Mouse (Mus musculus) monocyte, adult 5-6 weeks (primary cell): ENCODE results near the gene Mrm3. TPM values are rescaled to one million over a fixed set of nuclear protein-coding genes. Genes with fewer than 3 reads are reported as not detected.

Source experiments
- ATAC-seq: fragments of 153-309, 156-312 bp; replicated peaks from 2 replicates; pipeline ENCODE4 v1.8.0; 2017; ENCODE audit warnings: mild to moderate bottlenecking; ENCODE audit not compliant: low TSS enrichment, insufficient number of reproducible peaks, severe bottlenecking, poor library complexity, low FRiP score
- total RNA-seq: library from RNA; stranded (forward); fragments of 200-1000, 200-491, 200-594 nt; gene quantifications from 3 replicates; pipeline ENCODE4 v1.2.3, GENCODE M21; 2017

Gene Mrm3
- total RNA-seq, 1 experiment from 2014 or later = 3.2 TPM

DNA sequence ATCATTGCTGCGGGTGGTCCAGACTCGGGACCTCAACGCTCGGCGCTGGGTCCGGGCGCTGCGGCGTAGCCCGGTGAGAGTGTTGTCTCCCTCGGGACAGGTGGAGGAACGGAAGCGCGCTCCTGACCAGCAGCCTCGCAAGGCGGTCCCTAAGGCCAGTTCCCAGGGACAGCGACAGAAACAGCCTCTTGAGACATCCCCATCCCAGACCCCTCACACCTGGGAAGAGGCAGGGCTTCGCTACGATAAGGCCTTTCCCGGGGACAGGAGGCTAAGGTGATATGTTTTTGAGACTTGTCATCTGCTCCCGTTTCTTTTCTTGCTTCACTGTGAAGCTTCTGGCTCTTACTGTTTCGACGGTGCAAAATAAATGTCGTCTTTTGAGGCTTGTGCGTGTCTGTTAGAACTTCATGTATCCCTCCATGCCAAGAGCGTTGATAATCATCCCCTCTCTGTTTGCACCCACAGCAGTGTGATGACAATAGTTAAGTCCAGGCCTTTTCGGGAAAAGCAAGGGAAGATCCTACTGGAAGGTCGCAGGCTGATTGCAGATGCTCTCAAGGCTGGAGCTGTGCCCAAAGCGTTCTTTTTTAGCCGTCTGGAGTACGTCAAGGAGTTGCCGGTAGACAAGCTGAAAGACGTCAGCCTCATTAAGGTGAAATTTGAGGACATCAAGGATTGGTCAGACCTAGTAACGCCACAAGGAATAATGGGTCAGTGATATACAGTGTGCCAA, 464 bp downstream of the Mrm3 start:
- ATAC-seq = 0 out of 2 replicates have a peak, but pooled peaks have one; percentile 22

DNA sequence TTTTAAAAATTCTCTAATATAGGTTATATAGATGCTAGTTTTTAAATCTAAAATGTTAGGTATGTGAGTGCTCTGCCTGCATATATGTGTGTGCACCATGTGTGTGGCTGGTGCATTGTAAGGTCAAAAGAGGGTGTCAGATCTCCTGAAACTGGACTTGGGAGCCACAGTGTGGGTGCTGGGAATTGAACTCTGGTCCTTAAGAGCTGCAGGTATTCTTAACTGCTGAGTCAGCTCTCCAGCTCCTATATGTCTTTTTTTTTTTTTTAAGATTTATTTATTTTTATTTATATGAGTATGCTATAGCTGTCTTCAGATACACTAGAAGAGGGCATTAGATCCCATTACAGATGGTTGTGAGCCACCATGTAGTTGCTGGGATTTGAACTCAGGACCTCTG, 2.9 kb downstream of the Mrm3 start:
- ATAC-seq = no peak

DNA sequence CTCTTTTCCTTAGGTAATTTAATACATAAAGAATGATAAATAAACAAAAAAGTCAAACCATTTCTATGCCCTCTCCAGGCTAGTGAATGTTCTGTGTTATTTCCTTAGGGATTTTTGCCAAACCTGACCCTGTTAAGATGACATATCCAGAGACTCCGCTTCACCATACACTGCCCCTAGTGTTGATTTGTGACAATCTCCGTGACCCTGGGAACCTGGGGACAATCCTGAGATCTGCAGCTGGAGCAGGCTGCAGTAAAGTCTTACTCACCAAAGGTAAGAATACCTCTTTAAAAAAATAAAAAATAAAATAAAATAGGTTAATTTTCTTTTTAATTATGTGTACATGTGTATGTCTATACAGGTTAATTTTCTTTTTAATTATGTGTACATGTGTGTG, 3.7 kb downstream of the Mrm3 start:
- no peak for ATAC-seq

DNA sequence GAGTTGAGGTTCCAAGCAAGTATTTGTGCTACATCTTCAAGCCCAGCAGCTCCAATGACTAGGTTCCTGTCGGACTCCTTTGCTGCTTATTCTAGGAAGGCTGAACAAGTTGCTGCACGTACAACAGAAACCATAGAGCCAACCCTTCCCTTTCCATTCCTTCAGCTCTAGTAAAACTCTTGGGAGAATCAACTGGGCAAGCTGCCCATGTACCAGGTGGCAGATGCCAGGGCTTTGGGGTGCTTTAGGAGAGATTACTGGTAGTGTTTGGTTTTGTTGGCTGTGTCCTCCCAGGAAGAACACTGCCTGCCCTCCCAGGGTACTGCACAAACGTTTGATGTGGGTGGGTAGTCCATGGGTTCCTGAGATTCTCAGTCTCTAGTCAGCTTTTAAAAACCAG, 8.5 kb downstream of the Mrm3 start:
- no peak for ATAC-seq

DNA sequence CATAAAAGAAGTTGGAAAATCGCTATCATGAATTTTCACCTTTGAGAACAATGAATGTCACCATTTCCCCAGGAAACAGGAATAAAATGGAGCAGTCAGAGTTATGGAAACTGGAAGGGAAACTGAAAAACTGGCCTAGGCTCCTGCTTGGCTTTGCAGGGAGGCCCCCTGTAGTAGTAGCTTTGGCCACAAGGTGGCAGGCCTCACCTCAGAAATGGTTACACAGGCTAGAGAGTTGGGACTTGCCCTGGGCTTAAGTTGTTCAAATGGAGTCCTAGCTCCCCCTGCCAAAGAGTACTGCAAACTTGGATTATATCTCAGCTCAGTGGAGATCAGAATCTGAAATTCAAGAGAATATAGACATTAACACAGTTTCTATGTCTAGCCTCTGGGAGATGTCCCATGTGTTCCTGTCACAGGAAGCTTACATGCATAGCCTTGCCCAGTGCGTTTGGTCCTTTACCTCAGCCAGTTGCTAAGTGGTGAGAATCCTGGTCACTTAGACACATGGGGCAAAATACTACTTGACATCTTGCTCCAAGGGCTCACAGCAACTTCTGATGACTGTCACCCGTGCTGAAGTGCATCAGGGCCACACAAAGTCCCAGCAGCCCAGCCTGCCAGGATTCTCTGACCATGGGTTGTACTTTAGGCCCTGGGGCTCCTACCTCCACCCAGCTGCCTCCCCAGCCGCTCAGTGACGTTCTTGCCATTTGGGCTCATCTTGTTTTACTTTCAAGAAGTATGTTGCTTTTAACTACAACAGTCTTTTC, 9.8 kb downstream of the Mrm3 start:
- peak; percentile 89 for ATAC-seq

DNA sequence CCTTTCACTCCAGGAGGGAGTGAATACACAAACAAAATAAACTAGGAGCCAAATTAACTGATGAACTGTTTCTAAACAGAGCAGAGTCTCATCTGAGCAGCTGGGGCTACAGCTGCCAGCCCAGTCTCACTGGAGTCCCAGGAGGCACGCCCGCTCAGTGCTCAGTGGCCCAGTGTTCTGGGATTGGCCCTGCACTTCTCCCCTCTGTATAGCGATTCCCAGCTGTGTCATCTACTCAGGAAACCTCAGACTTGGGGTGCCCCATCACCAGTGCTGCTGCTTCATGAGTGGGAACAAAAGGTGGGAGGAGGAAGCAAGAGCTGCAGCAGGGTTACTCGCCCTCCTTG, 10.4 kb downstream of the Mrm3 start:
- ATAC-seq = no peak

DNA sequence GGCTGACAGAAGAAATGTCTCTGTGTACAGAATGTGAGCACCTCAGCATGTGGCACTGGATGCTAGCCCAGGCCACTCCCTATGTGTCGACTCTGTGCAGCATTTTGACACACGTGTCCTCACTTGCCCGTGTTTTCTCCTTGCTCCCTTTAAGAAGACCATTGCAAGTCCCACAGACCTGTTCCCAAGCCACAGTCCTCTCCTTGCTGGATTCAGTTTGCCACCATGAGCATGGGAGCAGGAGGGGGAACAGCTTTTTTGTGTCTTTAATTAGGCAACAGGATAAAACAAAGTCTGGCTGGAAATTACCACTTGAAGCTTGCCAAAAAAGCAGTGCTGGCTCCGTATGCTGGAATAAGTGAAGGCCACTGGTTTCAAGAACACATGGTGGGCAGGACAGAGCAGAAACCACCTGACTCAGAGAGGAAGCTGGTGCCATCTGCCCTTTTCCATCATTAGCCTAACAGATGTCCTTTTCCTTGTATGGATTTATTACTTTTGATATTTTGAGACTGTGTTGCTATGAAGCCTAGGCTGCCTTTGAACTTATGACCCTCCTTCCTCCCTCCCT, 12.0 kb downstream of the Mrm3 start:
- no peak for ATAC-seq

DNA sequence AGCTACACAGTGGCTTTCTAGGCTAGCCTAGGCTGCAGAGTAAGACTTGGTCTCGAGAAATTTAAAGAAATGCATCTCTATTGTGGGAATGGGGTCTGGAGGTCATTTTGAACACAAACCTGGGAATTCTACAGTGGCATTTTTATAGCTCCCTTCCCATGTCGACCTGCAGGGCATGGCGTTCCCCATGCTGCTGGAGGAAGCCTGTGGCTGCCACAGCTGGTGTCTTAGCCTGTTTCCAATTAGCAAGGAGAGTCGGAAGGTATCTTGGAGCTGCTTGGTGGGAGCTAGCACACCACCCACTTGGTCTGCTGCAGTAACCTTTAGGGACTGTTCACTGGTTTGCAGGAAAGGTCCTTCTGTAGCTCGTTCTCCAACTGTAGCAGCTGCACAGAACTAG, 12.6 kb downstream of the Mrm3 start:
- ATAC-seq = no peak

DNA sequence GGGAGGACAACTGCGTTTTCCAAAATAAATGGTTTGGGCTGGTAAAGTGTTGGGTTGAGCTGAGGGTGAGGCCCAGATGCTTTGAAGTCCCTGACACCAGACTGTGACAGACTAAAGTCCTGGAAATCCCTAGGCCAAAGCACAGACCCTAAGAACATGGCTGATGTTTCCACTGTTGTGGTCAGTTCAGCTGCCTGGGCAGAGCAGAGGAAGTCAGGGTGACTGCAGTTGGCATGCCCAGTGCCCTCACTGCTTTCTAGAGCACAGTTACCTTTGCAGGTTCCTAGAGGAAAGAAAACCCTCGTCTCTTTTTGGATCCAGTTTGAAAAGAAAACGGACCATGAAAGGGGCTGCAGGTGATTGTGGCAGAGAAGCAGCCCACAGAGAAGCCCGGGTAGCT, 13.9 kb downstream of the Mrm3 start:
- ATAC-seq = no peak

DNA sequence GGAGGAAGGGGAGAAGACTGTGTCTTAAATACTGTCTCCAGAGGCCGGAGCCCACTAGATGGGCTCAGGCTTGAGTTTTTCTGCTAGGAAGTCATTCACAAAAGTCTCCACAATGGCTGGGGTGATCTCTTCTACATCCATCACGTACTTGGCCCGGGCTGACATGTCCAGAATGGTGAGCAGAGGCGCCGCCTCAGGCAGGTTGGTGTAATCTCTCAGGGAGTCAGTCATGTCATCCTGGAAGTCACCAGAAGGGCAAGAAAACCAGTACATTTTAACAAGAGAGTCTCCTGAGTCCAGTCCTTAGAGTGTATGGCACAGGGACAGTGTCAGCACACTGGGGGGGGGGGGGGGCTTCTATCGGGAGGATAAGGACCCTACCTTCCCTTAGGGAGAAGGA, 15.0 kb downstream of the Mrm3 start:
- ATAC-seq = no peak

DNA sequence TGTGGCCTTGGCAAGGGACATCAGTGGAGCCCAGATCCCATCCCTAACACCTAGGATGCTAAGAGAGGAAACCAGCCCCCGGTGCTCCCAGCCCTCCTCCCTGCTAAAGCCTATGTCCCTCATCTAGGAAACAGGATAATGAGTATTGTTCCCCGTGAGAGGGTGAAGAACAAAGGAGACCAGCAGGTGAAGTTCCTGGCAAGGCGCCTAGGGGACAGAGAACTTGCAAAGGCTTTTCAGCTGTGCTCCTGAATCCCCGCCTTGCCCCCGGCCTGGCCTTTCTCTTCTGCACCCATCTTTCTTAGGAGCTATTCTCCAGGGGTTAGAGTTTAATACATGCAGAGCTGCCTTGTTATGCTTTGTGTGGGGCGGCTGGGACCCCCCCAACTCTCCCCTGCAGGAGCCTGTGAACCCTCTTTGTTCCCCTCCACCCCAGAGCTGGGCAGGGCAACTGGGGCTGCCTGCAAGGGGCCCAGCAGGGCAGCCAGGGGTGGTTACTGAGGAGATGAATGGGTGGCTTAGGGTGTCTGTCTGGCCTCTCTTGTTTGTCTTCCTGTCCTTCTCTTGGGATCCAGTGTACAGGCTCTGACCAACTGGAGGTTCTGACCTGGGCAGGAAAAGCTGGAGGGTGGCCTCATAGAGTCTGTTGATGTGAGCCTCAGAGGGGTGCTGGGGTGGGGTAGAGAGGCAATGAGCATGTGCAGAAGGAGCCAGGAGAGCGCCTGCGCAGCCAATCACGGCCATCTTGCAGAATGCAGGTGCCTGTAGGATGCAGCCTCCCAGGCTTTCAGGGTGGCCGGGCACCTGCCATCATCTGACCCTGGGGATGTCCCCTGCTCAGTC, 16.9 kb downstream of the Mrm3 start:
- ATAC-seq = 0 out of 2 replicates have a peak, but pooled peaks have one; percentile 10

DNA sequence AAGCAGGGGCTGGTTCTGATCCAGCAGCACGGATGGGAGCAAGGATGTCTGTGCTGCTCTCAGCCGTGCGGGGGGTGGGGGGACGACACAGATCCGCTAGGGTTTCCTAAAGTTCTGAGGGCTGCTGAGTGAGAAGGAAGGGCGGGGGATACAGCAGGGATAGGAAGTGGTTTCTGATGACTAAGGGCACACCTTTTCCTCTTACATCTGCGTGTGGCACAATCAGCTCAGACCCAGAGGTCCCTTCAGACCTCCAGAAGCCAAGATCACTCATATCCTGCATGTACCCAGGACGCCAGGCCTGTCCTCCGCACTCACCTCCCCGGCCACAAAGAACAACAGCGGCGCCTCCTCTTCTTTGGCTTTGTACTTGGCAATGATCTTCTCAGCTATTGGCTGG, 17.7 kb downstream of the Mrm3 start:
- peak; percentile 45 for ATAC-seq

DNA sequence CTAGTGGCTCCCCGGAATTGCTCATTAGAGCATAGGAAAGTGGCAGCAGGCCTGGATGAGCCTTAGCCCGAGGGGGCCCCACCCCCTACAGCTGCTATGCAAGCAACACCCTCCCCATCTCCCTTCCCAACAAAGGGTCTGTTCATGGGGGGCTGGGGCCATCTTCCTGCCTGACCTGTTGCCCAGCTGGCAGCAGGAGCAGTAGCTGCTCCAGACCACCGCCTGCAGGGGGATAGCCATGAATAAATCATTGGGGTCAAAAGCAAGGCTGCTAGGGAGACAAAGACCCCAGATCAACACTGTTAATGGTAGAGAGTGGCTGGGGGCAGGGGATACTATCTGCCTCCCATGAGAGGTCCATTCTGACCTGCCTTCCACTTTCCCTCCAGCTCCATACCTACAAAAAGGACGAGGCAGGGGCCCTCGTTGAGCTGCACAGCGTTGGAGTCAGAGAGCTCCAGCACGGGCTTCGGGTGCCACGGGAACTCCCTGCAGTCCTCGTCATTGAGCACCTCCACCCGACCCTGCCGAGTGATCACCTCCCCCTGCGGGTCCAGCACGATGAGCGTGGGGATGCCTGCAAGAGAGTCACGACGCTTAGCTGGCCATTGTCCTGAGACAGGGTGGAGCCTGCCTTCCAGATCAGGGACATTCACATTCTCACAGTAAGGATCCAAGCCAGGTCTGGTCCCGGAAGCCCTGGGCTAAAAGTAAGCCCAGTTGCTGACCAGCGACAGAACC, 19.3 kb downstream of the Mrm3 start:
- ATAC-seq = no peak

DNA sequence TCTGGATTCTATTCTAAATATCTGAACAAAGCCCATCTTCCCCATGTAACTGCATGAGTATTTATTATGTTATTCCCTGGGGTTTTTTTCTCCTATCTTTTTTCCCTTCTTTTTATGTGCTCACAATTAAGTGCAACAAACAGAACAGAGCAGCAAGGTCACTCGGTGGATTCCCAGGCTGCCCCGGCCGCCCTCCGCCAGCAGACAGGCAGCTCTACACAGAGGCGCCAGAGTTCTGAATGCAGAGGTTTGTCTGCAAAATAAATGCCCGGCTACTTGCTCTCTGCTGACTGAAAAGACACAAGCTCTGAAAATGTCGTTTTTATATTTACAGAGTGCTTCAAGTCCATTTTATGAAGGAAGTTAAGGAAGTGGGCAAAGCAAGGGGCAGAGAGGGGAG, 24.0 kb downstream of the Mrm3 start:
- no peak for ATAC-seq

DNA sequence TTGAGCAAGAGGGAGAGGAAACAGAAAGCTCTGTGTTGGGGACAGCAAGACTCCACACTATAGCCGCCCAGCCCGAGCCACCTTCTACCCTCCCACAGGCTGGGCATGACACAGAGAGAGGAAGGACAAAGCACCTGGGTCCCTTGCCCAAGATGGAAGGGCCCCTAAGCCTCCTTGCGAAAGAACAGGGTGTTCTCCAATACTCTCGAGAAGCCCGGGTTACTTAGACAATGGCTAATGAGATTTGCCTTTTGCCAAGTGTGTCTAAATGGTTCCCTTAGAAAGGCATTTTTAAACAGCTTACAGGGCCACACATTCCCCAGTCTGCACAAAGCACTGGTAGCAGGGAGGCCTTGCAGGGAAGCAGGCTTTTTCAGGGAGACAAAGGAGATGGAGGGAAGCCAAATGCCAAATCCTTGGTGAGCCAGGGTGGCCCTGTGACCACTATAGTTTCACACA, 24.5 kb downstream of the Mrm3 start:
- no peak for ATAC-seq

DNA sequence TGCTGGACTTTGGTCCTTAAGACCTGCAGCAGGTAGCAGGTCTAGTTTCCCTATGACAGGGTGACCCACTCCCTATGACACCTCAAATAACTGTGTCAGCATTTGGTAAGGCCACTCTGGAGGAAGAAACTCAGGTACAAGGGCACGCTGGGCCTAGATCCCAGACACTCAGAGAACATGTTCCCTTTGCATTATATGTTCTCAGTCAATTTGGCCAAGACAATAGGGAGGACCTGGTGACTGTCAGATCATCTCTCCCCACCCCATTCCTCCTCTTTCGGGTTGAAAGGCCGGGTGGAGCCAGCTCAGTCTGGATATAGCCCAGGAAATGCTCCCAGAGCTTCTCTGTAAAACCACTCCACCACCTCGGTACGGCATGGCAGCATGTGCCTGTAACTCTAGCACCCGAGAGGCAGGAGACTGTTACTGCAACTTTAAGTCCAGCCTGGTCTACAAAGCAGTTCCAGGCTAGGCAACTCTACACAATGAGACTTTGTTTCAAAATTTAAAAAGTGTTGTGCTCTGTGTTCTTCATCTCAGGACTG, 25.1 kb downstream of the Mrm3 start:
- no peak for ATAC-seq

DNA sequence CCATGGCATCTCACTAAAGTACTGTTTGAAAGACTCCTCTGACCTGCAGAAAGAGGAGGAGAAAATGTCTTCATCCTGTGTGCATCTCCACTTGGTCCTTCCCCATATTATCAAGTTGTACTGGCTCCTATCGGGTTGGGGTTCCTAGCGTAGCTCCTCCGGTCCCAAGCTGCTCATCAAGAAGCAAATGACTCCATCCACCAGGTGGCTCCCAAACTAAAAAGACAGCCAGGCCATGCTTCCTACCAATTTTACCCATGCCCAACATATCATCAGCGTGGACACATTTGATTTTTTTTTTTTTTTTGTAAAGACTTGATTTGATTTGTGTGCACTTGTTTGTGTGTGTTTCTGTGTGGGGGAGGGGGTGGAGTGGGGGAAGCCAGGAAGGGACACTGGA, 28.9 kb downstream of the Mrm3 start:
- ATAC-seq = no peak
